Mouse (Mus musculus) liver, adult 2 months (tissue): ENCODE data around the gene Slc23a4.

ENCODE experiments used
- CTCF ChIP-seq: fragments of 200-500 bp; IDR thresholded peaks from 2 replicates; pipeline ENCODE4 v1.5.1; 2011; ENCODE audit warnings: low read depth, low read length, control low read depth
- POLR2A ChIP-seq: fragments of 200-500 bp; IDR thresholded peaks from 2 replicates; pipeline ENCODE4 v1.6.1; 2011; ENCODE audit warnings: low read length, control low read depth; ENCODE audit not compliant: insufficient read depth; ENCODE audit errors: extremely low read depth

- TF ChIP-seq POLR2A (no peak), CTCF (no peak)
Observed at GRCm38 (mm10) chr6:35016624-35017023, 28.4 kb upstream of the Slc23a4 start.
